Mouse (Mus musculus) midbrain, postnatal 0 days (tissue): ENCODE results near the gene Fsd1l. TPM values are rescaled to one million over a fixed set of nuclear protein-coding genes. Genes with fewer than 3 reads are reported as not detected.

Experiments
- ATAC-seq: fragments of 200-750 bp; cut with Nextera tagmentation; 2 replicates; pipeline ENCODE4 v1.8.0; 2017; ENCODE audit warnings: moderate number of reproducible peaks, mild to moderate bottlenecking, moderate TSS enrichment, moderate library complexity; ENCODE audit not compliant: low FRiP score
- DNase-seq: peaks from one replicate; pipeline ENCODE4 v3.0.0-alpha.2; 2015; ENCODE audit warnings: low spot score
- H3K27ac ChIP-seq: fragments of 300-500 bp; sonication (generic); 2 replicates; pipeline ENCODE4 v1.5.1; 2014; ENCODE audit warnings: low read depth, mild to moderate bottlenecking, low read length, mixed read lengths
- H3K27me3 ChIP-seq: fragments of 300-500 bp; sonication (generic); 2 replicates; pipeline ENCODE4 v1.6.1; 2014; ENCODE audit warnings: low read length, control low read depth, mixed read lengths; ENCODE audit not compliant: insufficient read depth
- H3K36me3 ChIP-seq: fragments of 300-500 bp; sonication (generic); 2 replicates; pipeline ENCODE4 v1.6.1; 2014; ENCODE audit warnings: low read length, control low read depth, mixed read lengths; ENCODE audit not compliant: insufficient read depth
- H3K4me1 ChIP-seq: fragments of 300-500 bp; sonication (generic); 2 replicates; pipeline ENCODE4 v1.6.1; 2014; ENCODE audit warnings: mild to moderate bottlenecking, control low read depth, antibody characterized with exemption, low read length, mixed read lengths; ENCODE audit not compliant: insufficient read depth
- H3K4me2 ChIP-seq: fragments of 300-500 bp; sonication (generic); 2 replicates; pipeline ENCODE4 v1.6.1; 2014; ENCODE audit warnings: low read depth, mild to moderate bottlenecking, low read length, mixed read lengths; ENCODE audit not compliant: poor library complexity, severe bottlenecking
- H3K4me3 ChIP-seq: fragments of 300-500 bp; sonication (generic); 2 replicates; pipeline ENCODE4 v1.5.1; 2014; ENCODE audit warnings: low read depth, mild to moderate bottlenecking, low read length, moderate library complexity
- H3K9ac ChIP-seq: fragments of 300-500 bp; sonication (generic); replicated peaks from 2 replicates; pipeline ENCODE4 v1.6.1; 2014; ENCODE audit warnings: mild to moderate bottlenecking, low read length, moderate library complexity, mixed read lengths; ENCODE audit not compliant: poor library complexity, severe bottlenecking
- H3K9me3 ChIP-seq: fragments of 300-500 bp; sonication (generic); 2 replicates; pipeline ENCODE4 v1.6.1; 2016; ENCODE audit warnings: low read length, control low read depth
- CTCF ChIP-seq: IDR thresholded peaks from 2 replicates; pipeline ENCODE4 v1.5.1; 2016; ENCODE audit warnings: antibody characterized with exemption, mild to moderate bottlenecking
- WGBS: fragments of 180-500 bp; shearing (Covaris S2); extraction: QIAGEN DNeasy Blood & Tissue Kit; methylation state at CpG from one replicate; pipeline ENCODE4 v1.1.7; 2014; 5-methylcytosine and 5-hydroxymethylcytosine counted together
- polyA plus RNA-seq: library from polyadenylated mRNA; unstranded; fragments of >200 nt; fragmentation: Nextera tagmentation; extraction: Ambion mirVana; gene quantifications from 2 replicates; pipeline ENCODE4 v1.2.1, GENCODE M21; 2015
- total RNA-seq: library from RNA; depleted of rRNA; stranded (reverse); fragments of >200 nt; gene quantifications from 2 replicates; pipeline ENCODE4 v1.2.3, GENCODE M21; 2014; rRNA removed

The Fsd1l gene
- total RNA-seq (25.3 and 38.6 TPM in 2 replicates), polyA plus RNA-seq (16.8 and 23.8 TPM in 2 replicates)

DNA sequence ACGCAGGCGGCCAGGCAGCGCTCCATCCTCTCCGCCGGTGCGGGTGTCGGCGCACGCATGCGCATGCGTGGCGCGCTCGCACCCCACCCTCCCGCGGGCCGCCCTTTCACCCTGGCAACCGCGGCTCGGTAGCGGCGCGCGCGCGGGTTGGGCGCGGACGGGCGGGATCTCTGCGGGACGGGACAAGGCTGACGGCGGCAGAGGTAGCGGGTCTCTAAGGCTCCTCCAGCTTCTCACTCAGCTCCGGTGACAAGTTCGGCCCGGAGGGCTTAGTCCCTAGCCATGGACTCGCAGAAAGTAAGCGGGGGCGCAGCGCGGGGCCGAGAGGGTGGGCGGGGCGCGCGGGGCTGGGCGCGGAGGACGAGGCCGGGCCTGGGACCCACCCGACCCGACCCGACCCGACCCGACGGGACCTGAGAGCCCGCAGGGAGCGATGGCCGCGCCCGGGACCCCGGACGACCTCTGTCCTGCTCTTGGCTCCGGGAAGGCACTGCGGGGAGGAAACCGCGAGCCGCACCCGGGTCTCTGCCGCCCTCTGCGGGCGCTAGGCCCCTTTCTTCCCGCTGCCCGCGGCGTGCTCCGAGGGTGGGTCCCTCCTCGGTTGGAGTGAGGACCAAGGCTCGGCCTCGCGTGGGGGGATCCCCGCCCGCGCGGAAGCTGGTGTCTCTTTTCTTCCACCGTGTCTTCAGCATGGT is at the start of gene Fsd1l:
Gene Fsd1l (plus strand): TSS at position 156 of the 695 bp plus-strand sequence.
- Histone ChIP-seq H3K4me1 (peaks cover 17% of the 10 kb centered on the region; the same call in 1 of the 2 replicates), H3K4me3 (peak within 1 kb of the TSS; percentile 90), H3K9ac (peak within 1 kb of the TSS; percentile 71), H3K27ac (peak within 1 kb of the TSS; percentile 84), H3K4me2 (peak within 1 kb of the TSS; percentile 61), H3K9me3 (no peaks in the 10 kb centered on the region), H3K27me3 (no peaks in the 10 kb centered on the region), H3K36me3 (no peaks in the 10 kb centered on the region)
- under 1% methylated on average over 82 of the region's 88 CpGs for WGBS
- DNase-seq (peak; percentile 83), ATAC-seq (peak; percentile 89)
- TF ChIP-seq CTCF = peak; percentile 52

DNA sequence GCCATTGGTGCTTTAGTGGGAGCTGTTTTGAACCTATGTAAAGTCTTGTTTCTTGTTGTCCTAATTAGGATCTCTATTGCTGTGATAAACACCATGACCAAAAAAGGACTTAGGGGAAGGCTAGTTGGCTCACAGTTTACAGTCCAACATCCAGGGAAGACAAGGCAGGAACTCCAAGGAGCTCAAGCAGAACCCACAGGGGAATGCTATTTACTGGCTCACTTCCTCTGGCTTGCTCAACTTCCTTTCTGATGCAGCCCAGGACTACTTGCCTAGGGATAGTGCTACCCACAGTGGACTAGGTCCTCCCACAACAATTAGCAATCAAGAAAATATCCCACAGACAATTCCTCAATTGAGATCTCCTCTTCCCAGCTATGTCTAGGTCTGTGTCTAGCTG is 43.6 kb upstream of the Fsd1l start:
- no peaks in the 10 kb centered on the region for H3K4me1 ChIP-seq
- no peak overlapping the region for H3K9ac ChIP-seq
- H3K27ac ChIP-seq = no peak overlapping the region
- no peaks in the 10 kb centered on the region for H3K9me3 ChIP-seq
- no peak overlapping the region for H3K4me2 ChIP-seq
- no peak for TF ChIP-seq CTCF
- no peaks in the 10 kb centered on the region for H3K27me3 ChIP-seq
- H3K4me3 ChIP-seq = no peak overlapping the region
- ATAC-seq (no peak), DNase-seq (no peak)
- no peaks in the 10 kb centered on the region for H3K36me3 ChIP-seq

DNA sequence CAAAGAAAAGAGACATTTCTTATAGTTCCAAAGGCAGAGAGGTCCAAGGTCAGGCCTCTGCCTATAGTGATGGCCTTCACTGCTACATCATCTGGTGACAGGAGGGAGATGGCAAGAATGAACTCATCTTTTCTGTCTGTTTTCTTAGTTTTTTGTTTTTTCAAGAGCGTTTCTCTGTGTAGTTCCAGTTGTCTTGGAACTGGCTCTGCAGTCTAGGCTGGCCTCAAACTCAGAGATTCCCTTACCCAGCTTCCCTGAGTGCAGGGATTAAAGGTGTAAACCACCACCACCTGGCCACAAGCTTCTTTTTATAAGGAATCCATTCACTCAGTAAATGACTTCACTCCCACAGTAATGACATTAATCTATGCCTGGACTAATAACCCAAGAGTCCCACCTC is 42.3 kb upstream of the Fsd1l start:
- no peak overlapping the region for H3K9ac ChIP-seq
- H3K27ac ChIP-seq = no peak overlapping the region
- ATAC-seq = no peak
- no peak for DNase-seq
- WGBS = 90% methylated on average over 1 of the region's 1 CpGs
- H3K27me3 ChIP-seq = no peaks in the 10 kb centered on the region
- no peak overlapping the region for H3K4me2 ChIP-seq
- H3K4me1 ChIP-seq = no peaks in the 10 kb centered on the region
- TF ChIP-seq CTCF = no peak
- H3K9me3 ChIP-seq = no peaks in the 10 kb centered on the region
- no peaks in the 10 kb centered on the region for H3K36me3 ChIP-seq
- no peak overlapping the region for H3K4me3 ChIP-seq

DNA sequence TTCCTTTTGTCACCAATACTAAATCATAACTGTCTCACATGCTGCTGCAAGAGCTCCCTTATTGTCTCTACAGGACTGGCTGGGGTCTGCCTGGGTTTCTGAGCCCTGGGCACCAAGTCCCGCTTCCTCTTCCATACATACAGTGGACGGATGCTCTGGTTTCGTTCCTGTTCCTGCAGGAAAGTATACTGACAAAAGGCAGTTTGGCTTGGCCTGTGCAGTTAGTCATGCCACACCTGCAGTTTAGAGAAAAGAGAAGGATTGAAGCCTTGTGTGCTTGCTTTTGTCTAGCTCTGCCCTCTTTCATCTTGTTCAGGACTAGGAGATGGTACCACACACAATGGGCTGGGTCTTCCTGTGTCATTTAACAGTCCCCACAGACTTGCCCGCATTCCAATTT is 41.8 kb upstream of the Fsd1l start:
- no peaks in the 10 kb centered on the region for H3K4me1 ChIP-seq
- no peak overlapping the region for H3K9ac ChIP-seq
- DNase-seq (no peak), ATAC-seq (no peak)
- 88% methylated on average over 4 of the region's 4 CpGs for WGBS
- no peaks in the 10 kb centered on the region for H3K27me3 ChIP-seq
- no peak overlapping the region for H3K27ac ChIP-seq
- H3K36me3 ChIP-seq = no peaks in the 10 kb centered on the region
- H3K4me3 ChIP-seq = no peak overlapping the region
- no peaks in the 10 kb centered on the region for H3K9me3 ChIP-seq
- TF ChIP-seq CTCF = no peak
- no peak overlapping the region for H3K4me2 ChIP-seq

DNA sequence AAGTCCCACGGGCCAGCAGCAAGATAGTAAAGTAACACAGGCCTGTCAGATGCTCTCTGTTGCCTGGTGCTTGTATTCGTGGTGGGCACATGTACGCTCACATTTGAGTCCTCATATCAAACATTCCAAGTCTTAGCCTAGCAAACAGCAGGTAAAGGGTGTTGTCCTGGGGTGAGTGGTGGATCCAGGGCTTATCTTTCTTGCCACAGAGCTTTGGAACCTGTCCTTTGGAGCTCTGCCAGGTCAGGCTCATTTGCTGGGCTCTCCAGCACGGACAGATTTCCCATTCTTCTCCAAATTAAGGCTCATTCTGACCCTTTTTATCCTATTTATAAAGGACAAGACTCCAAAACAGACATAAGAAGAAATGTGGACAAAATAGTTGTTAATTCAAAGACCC is 41.1 kb upstream of the Fsd1l start:
- WGBS = 58% methylated on average over 4 of the region's 4 CpGs
- no peak overlapping the region for H3K27ac ChIP-seq
- no peak overlapping the region for H3K9ac ChIP-seq
- TF ChIP-seq CTCF = no peak
- no peak overlapping the region for H3K4me2 ChIP-seq
- no peaks in the 10 kb centered on the region for H3K4me1 ChIP-seq
- ATAC-seq (no peak), DNase-seq (no peak)
- no peak overlapping the region for H3K4me3 ChIP-seq
- H3K36me3 ChIP-seq = no peaks in the 10 kb centered on the region
- no peaks in the 10 kb centered on the region for H3K27me3 ChIP-seq
- H3K9me3 ChIP-seq = no peaks in the 10 kb centered on the region

DNA sequence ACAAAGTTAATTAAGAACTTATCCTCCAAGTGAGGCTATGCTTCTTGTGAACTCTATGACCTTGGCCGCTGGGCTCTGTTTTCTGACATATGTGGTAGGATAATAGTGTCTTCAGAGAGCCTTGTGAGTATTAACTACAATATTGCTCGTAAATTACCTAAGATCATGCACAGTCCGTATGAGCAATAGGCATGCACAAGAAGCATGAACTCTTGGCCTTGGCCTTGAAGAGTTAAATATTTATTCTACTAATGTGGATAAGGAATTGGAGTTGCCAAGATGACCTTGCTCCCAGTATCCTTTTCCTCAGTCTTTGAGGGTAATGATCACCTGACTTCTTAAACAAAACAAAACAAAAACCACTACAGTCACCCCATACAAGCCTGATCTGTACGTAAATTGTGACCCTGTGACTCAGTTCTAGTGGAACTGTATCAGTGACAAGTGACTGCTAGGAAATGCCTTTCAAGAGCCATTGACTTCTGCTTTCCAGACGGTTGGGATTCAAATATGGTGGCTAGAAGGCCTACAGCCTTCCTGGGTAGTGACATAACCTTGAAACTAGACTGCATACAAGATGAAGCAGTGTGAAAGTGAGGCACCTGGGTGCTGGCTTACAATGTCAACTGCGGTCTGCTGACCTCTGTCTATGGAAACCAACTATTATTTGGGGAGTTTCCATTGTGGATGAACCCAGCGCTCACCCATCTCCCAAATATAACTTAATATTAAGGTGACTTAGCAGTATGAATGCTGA is 40.4 kb upstream of the Fsd1l start:
- Histone ChIP-seq H3K4me2 (no peak overlapping the region), H3K4me3 (no peak overlapping the region), H3K9me3 (no peaks in the 10 kb centered on the region), H3K4me1 (no peaks in the 10 kb centered on the region), H3K27ac (no peak overlapping the region), H3K9ac (no peak overlapping the region), H3K36me3 (no peaks in the 10 kb centered on the region), H3K27me3 (no peaks in the 10 kb centered on the region)
- 93% methylated on average over 7 of the region's 7 CpGs for WGBS
- DNase-seq (no peak), ATAC-seq (no peak)
- no peak for TF ChIP-seq CTCF
